Mouse (Mus musculus) erythroblast, embryonic 14.5 days (primary cell): ENCODE results near the gene Ctsd. TPM values are rescaled to one million over a fixed set of nuclear protein-coding genes. Genes with fewer than 3 reads are reported as not detected.
"Not testable (repeated sequence)": the region's sequence is repeated elsewhere in the genome, so short reads cannot be mapped to it uniquely, and the experiment has no call there.

Source experiments
- H3K27me3 ChIP-seq: 2 replicates; pipeline ENCODE4 v1.6.1; 2012; ENCODE audit warnings: inconsistent platforms; ENCODE audit not compliant: control insufficient read depth
- H3K36me3 ChIP-seq: 2 replicates; pipeline ENCODE4 v1.6.1; 2012; ENCODE audit warnings: mild to moderate bottlenecking, inconsistent platforms; ENCODE audit not compliant: control insufficient read depth
- H3K4me1 ChIP-seq: 2 replicates; pipeline ENCODE4 v1.6.1; 2012; ENCODE audit warnings: inconsistent platforms; ENCODE audit not compliant: control insufficient read depth
- H3K4me3 ChIP-seq: replicated peaks from 2 replicates; pipeline ENCODE3; 2012; ENCODE audit warnings: moderate library complexity, mild to moderate bottlenecking, inconsistent platforms
- H3K9me3 ChIP-seq: 2 replicates; pipeline ENCODE4 v1.6.1; 2012; ENCODE audit warnings: low read length, inconsistent platforms, mixed read lengths; ENCODE audit not compliant: control insufficient read depth
- GATA1 ChIP-seq: IDR thresholded peaks from 2 replicates; pipeline ENCODE4 v1.6.1; 2012; ENCODE audit warnings: low read length, inconsistent platforms, mixed read lengths
- TAL1 ChIP-seq: IDR thresholded peaks from 3 replicates; pipeline ENCODE4 v1.6.1; 2012; ENCODE audit warnings: low read length, inconsistent platforms, mixed read lengths
- polyA plus RNA-seq: library from polyadenylated mRNA; stranded (reverse); fragments of >175 nt; gene quantifications from 2 replicates; pipeline ENCODE4 v1.2.3, GENCODE M21; 2012

Gene Ctsd
- polyA plus RNA-seq, 1 experiment, result 14.4 TPM

DNA sequence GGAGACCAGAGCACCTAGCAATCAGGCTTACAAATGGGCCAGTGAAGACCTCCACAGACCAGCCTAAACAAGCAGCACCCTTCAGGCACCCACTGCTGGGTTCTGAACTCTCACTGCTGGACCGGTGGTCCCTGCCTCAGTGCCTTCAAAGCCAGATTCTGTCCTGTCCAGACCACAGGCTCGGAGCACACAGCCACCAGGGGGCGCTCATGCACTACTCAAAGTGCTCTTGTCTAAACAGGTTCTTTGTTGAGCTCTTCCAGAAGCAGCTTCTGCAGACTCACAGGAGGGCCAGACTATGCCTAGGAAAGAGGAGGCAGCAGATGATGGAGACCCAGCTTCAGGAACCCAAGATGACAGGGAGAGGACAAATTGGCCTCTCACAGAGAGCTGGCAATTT, 53.6 kb downstream of the Ctsd start:
- Histone ChIP-seq H3K4me1 (peaks cover 32% of the 10 kb centered on the region), H3K36me3 (no peaks in the 10 kb centered on the region), H3K9me3 (no peaks in the 10 kb centered on the region), H3K27me3 (no peaks in the 10 kb centered on the region), H3K4me3 (no peak overlapping the region)
- TF ChIP-seq GATA1, result no peak
- no peak for TF ChIP-seq TAL1

DNA sequence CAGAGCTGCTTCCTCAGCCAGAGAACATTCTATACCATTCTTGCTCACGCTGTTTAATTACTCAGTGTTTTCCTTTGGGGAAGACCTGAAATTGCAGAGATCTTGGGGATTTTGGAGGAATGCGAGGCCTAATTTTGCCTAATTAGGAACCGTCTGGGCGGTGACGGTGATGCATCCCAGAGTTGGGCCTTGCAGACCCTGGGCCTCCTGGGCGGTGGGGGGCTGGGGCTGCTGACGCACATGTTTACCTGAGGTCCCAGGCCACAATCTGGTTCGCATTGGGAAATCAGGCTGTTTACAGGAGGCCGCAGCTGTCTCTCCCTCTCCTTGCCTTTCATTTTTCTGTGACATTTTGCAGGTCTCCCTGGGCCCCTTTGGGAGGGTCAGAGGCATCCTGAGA, 55.1 kb downstream of the Ctsd start:
- H3K36me3 ChIP-seq, H3K4me3 ChIP-seq, H3K9me3 ChIP-seq, H3K27me3 ChIP-seq: not testable (repeated sequence)
- H3K4me1 ChIP-seq, result peaks cover 32% of the 10 kb centered on the region

DNA sequence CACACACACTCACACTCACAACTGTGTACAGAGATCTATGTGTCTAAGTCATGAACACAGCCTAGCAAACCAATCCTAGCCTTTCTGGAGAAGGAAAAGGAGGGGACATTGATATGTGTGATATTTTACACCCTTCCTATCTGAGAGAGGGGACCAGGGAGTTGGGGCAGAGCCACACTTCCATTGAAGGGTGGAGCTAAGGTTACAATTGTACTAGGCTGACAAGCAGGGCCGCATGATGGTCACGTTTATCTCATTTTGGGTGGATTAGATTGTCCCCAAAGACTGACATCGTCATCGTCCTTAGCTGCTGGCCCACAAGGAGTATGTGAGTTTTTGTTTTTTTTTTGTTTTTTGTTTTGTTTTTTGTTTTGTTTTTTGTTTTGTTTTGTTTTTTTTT, 56.6 kb downstream of the Ctsd start:
- H3K4me3 ChIP-seq, result no peak overlapping the region
- peaks cover 32% of the 10 kb centered on the region for H3K4me1 ChIP-seq
- H3K36me3 ChIP-seq, result no peaks in the 10 kb centered on the region
- no peaks in the 10 kb centered on the region for H3K27me3 ChIP-seq
- no peaks in the 10 kb centered on the region for H3K9me3 ChIP-seq
- TF ChIP-seq GATA1 (no peak), TAL1 (no peak)

GRCm38 (mm10) chr7:142330271-142330724, 57.5 kb downstream of the Ctsd start:
- no peak for TF ChIP-seq GATA1
- no peak for TF ChIP-seq TAL1
- H3K36me3 ChIP-seq, result no peaks in the 10 kb centered on the region
- no peaks in the 10 kb centered on the region for H3K27me3 ChIP-seq
- H3K9me3 ChIP-seq, result no peaks in the 10 kb centered on the region
- peaks cover 32% of the 10 kb centered on the region for H3K4me1 ChIP-seq
- no peak overlapping the region for H3K4me3 ChIP-seq

DNA sequence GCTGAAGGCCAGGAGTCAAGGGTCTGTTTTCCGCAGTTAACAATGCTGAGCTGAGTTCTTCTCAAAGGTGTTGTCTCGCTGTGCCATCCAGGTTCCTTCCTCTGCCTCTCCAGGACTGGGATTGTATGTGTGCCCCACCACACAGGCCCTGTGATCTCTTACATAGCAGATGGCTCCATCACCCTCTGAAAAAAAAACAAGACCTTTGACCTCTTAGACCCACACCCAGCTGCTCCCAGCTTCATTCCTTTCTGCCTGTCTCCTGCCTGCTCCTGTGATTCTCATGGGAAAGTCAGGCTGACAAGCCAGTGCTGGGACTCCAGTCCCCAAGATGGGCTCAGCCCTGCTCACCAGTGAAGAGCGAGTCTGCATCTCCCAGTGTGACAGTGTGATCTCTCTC, 59.3 kb downstream of the Ctsd start:
- TF ChIP-seq TAL1 (no peak), GATA1 (no peak)
- Histone ChIP-seq H3K36me3 (no peaks in the 10 kb centered on the region), H3K4me3 (no peak overlapping the region), H3K4me1 (peaks cover 22% of the 10 kb centered on the region), H3K9me3 (no peaks in the 10 kb centered on the region), H3K27me3 (no peaks in the 10 kb centered on the region)

DNA sequence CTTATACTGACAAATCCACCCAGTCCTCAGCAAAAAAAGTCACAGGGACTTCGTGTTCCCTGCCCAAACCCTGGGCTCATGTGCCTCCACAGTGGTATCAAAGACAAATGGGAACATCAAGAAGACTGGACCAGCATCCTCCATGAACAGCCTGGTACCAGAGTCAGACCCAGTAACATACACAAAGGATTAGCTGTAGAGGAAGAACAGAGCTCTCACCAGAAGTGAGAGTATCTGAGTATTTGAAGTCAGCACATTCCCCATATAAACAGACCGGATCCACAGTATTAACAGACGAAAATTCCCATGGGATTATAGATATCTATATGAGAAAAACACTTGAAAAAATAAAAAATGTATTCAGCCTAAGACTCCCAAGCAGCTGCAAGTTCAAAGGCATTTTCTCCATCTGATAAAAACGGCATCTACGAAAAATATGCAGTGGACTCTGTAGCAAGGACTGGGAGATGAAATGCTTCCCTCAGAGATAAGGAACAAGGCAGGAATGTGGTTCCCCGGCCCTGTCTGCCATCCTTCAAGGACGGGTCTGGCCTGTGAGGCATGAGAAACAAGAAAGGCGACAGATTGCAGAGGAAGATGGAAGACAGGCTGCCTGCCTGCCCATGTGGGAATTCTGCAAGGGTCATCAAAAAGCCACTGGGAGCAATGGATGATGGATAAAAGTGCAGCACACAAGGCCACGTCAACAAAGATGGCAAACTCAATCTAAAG, 61.0 kb downstream of the Ctsd start:
- Histone ChIP-seq H3K4me3 (no peak overlapping the region), H3K9me3 (no peaks in the 10 kb centered on the region), H3K4me1 (peaks cover 17% of the 10 kb centered on the region), H3K27me3 (no peaks in the 10 kb centered on the region), H3K36me3 (no peaks in the 10 kb centered on the region)
- no peak for TF ChIP-seq TAL1
- no peak for TF ChIP-seq GATA1

Other genes starting within 250 kb of the Ctsd start
- not detected in 2 replicates for gene Gm45337, start 243.4 kb downstream of the Ctsd start, polyA plus RNA-seq
- not detected in 2 replicates for gene Gm29735, start 230.9 kb downstream of the Ctsd start, polyA plus RNA-seq
- not detected in 2 replicates for gene Gm4553, start 222.3 kb downstream of the Ctsd start, polyA plus RNA-seq
- not detected in 2 replicates for gene Krtap5-2, start 212.0 kb downstream of the Ctsd start, polyA plus RNA-seq
- gene Gm10153, start 197.6 kb downstream of the Ctsd start, polyA plus RNA-seq, result not detected in 2 replicates
- not detected in 2 replicates for gene Krtap5-3, start 186.7 kb downstream of the Ctsd start, polyA plus RNA-seq
- gene Gm7579, start 176.2 kb downstream of the Ctsd start, polyA plus RNA-seq, result not detected in 2 replicates
- gene Krtap5-5, start 158.1 kb downstream of the Ctsd start, polyA plus RNA-seq, result 0.03 TPM in 1 of 2 replicates, not detected in the other
- not detected in 2 replicates for gene Gm40460, start 147.0 kb downstream of the Ctsd start, polyA plus RNA-seq
- not detected in 2 replicates for gene Gm2431, start 129.7 kb downstream of the Ctsd start, polyA plus RNA-seq
- gene Gm4559, start 113.7 kb downstream of the Ctsd start, polyA plus RNA-seq, result not detected in 2 replicates
- not detected in 2 replicates for gene Krtap5-1, start 90.9 kb downstream of the Ctsd start, polyA plus RNA-seq
- not detected in 2 replicates for gene Krtap5-4, start 84.5 kb downstream of the Ctsd start, polyA plus RNA-seq
- 0.36 and 0.47 TPM in 2 replicates for gene Ifitm10, start 14.3 kb downstream of the Ctsd start, polyA plus RNA-seq
- gene Gm49369, start 5.4 kb downstream of the Ctsd start, polyA plus RNA-seq, result 19.7 and 19.8 TPM in 2 replicates
- not detected in 2 replicates for gene Syt8, start 46.8 kb upstream of the Ctsd start, polyA plus RNA-seq
- 0.22 TPM in 1 of 2 replicates, not detected in the other for gene Tnni2, start 53.8 kb upstream of the Ctsd start, polyA plus RNA-seq
- 0.05 and 0.21 TPM in 2 replicates for gene Lsp1, start 72.8 kb upstream of the Ctsd start, polyA plus RNA-seq
- gene Tnnt3, start 110.8 kb upstream of the Ctsd start, polyA plus RNA-seq, result not detected in 2 replicates
- 0.90 and 2.4 TPM in 2 replicates for gene Mrpl23, start 144.6 kb upstream of the Ctsd start, polyA plus RNA-seq